Mouse (Mus musculus) heart, postnatal 36 days (tissue): Measurements from ENCODE around the gene Clstn3. TPM values are rescaled to one million over a fixed set of nuclear protein-coding genes. Genes with fewer than 3 reads are reported as not detected.
"Not testable (repeated sequence)": the region's sequence is repeated elsewhere in the genome, so short reads cannot be mapped to it uniquely, and the experiment has no call there.

Experiments
- DNase-seq, 2 experiments: peaks; one replicate each; pipeline ENCODE4 v3.0.0; 2021 to 2022
- intact Hi-C: fragments of 180-260 bp; cut with DNase I; formaldehyde crosslinking; loops from one replicate; pipeline ENCODE4 v1.15.1; 2025
- total RNA-seq, 2 experiments: library from RNA; stranded (reverse); gene quantifications; 2 replicates each; pipeline ENCODE4 v1.2.3; 2021

Gene Clstn3
- total RNA-seq, 2 experiments from 2014 or later, result 0.73 to 2.1 TPM

DNA sequence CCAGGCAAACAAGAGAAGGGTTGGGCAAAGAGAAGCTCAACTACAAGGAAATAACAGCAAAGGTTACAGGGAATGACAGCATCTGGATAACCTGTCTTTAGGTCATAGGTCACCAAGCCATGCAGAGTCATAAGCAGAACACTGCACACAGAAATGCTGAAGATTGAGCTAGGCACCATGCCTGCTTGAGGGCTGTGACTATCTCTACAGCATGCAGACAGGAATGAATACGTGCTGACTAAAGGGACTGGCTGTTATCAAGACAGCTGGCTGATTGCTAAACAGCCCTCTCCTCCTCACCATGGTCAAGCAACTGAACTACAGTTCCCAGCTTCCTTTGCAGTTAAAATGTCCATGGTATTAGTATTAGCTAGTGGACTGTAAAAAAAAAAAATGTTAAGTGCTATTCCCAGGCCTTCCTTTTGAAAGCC, 40.5 kb downstream of the Clstn3 start:
- intact Hi-C loops, result no loop called here
- no peak for DNase-seq

- intact Hi-C loops, result loop anchor here (10.0 kb wide), 1 partner anchor 336 kb away; the partner anchor contains the start of genes Atn1 and Gm45234
- no peak for DNase-seq
These were observed 45.9 kb downstream of the Clstn3 start for GRCm38 (mm10) chr6:124418686-124419085.

DNA sequence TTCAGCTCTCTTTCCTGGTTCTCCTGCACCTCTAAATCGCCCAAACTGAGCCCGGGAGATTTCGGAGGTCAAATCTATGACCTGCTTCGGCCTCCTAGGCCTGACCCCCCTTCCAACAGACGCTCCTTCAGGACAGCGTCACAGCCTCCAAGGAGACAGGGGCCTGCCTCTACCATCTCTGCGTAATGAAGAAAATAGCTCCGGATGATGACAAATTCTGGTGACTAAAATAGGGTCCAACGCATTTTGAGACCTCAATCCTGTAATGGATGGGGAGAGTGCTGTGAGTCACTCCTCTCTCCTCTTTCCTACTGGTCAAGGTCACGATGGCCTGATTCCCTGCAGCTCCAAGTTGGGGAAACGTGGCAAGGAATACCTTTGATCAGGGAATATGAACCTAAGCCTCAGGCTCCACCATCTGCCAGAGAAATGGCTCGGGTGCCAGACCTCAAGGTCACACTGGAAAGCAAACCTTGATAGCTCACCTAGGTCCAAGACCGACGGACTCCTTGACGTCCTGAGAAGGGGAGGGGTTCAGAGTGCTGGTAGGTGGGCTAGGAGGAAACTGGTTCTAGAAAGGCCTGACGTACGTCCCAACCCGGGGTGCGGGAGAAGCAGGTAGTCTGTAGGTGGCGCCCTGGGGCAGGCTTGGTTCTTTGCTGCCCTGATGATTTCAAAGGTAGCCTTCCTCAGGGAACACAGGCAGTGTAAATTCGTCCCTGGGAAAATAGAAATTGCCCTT, 49.1 kb downstream of the Clstn3 start:
- intact Hi-C loops, result loop anchor here (10.0 kb wide), 1 partner anchor 339 kb away; the partner anchor contains the start of genes Atn1 and Gm45234
- peak; percentile 79 to 84 for DNase-seq

DNA sequence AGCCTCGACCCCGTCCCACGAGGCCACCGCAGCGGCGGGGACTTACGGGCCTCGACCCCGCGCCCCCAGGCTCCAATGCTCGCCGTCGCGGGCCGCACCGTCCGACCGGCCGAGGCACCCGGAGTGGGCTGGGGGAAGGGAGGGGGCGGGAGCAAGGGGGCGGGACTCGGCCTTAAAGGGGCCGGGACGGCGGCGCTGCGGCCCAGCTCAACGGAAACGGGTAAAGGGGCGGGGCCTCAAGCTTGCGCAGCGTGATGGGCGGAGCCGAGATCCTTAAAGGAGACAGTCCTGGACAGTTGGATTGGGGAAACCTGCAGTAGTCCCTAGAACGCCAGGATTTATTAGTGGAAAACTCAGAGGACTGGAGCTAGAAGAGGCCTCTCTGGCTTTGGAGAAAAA, 49.7 kb downstream of the Clstn3 start, which contains the start of gene Pex5:
Pex5 (minus strand) TSS at position 141 of the 399 bp plus-strand sequence.
- intact Hi-C loops, result loop anchor here (10.0 kb wide), 1 partner anchor 340 kb away; the partner anchor contains the start of genes Atn1 and Gm45234
- peak; percentile 96 to 97 for DNase-seq

GRCm38 (mm10) chr6:124414150-124414926, 50.3 kb downstream of the Clstn3 start:
- DNase-seq, result peak; percentile 38 to 49
- intact Hi-C loops, result loop anchor here (10.0 kb wide), 1 partner anchor 340 kb away; the partner anchor contains the start of genes Atn1 and Gm45234

DNA sequence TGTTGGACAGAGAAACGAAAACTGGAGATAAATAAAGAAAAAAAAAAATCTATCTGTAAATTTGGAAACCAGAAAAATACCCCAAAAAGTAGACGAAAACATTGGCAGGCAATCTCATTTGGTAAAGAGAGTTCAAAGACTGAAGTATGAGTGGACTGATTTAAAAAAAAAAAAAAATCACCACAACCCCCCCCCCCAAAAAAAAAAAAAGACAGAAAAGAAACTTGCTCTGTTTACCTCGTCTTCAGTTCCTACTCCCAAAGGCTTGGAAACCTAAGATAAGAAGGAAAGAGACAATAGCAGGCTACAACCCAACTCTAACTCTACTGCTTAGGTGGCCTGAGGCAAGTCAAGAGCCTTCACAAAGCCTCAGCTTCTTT, 50.8 kb downstream of the Clstn3 start:
- intact Hi-C loops, result loop anchor here (10.0 kb wide), 1 partner anchor 341 kb away; the partner anchor contains the start of genes Atn1 and Gm45234
- no peak for DNase-seq

- DNase-seq, result no peak
- intact Hi-C loops, result no loop called here
These were observed 56.2 kb downstream of the Clstn3 start for GRCm38 (mm10) chr6:124408355-124408754.

DNA sequence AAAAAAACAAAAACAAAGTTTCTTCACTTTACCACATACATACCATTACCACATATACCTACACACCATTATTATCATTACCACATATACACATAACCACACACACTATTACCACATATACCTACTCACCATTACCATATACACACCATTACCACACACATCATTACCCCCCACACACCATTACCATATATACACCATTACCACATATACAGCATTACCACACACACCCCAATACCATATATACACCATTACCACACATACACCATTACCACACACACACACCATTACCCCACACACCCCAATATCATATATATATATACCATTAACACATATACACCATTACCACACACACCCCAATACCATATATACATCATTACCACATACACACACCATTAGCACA, 57.4 kb downstream of the Clstn3 start:
- no peak for DNase-seq
- intact Hi-C loops, result no loop called here

GRCm38 (mm10) chr6:124406326-124406725, 58.3 kb downstream of the Clstn3 start:
- intact Hi-C loops, result no loop called here
- DNase-seq, result no peak

- intact Hi-C loops, result no loop called here
- no peak for DNase-seq
These were observed 64.9 kb downstream of the Clstn3 start for GRCm38 (mm10) chr6:124399738-124400137.

DNA sequence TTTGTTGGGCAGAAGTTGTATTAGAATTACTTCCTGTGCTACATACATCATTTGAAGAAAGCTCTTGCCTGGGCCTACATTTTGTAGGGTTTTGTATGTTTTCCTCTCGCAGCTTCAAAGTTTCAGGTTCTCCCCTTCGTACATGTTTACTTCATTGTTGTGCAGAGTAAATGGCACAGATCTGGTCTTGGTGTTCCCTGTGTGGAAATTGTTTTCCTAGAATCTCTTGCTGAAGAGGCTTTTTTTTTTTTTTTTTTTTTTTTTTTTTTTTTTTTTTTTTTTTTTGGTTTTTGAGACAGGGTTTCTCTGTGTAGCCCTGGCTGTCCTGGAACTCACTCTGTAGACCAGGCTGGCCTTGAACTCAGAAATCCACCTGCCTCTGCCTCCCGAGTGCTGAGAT, 69.6 kb downstream of the Clstn3 start:
- intact Hi-C loops, result not testable (repeated sequence)

More for the DNA sequence above, 69.6 kb downstream of the Clstn3 start:
- DNase-seq, result not testable (repeated sequence)

Other genes with a start within 250 kb of the Clstn3 start
- not detected for gene Vmn2r27, start 232.9 kb downstream of the Clstn3 start, total RNA-seq
- gene Cd163, start 160.1 kb downstream of the Clstn3 start, total RNA-seq, result 10 to 100 TPM; 15.2 to 31.9 TPM
- 10 to 100 TPM; 26.9 to 28.7 TPM for gene Pex5, start 49.7 kb downstream of the Clstn3 start, total RNA-seq
- gene C1rl, start 28.3 kb upstream of the Clstn3 start, total RNA-seq, result 1 to 10 TPM; 1.2 TPM
- gene C1ra, start 47.6 kb upstream of the Clstn3 start, total RNA-seq, result 10 to 100 TPM; 13.7 TPM
- gene C1s1, start 77.6 kb upstream of the Clstn3 start, total RNA-seq, result 10 to 100 TPM; 21.3 to 23.1 TPM
- gene C1rb, start 105.5 kb upstream of the Clstn3 start, total RNA-seq, result 1 to 10 TPM; 1.4 TPM
- under 1 TPM; 0.53 to 0.57 TPM for gene C1s2, start 171.3 kb upstream of the Clstn3 start, total RNA-seq
- 10 to 100 TPM; 51.6 TPM for gene Lpcat3, start 198.2 kb upstream of the Clstn3 start, total RNA-seq
- gene Emg1, start 247.4 kb upstream of the Clstn3 start, total RNA-seq, result 10 to 100 TPM; 64.4 to 73.8 TPM
- 100 to 1,000 TPM; 311 to 336 TPM for gene Phb2, start 247.5 kb upstream of the Clstn3 start, total RNA-seq